Mouse (Mus musculus): ENCODE data around the gene Tspan12. TPM values are rescaled to one million over a fixed set of nuclear protein-coding genes. Genes with fewer than 3 reads are reported as not detected.
"Not testable (repeated sequence)": the region's sequence is repeated elsewhere in the genome, so short reads cannot be mapped to it uniquely, and the experiment has no call there.

The Tspan12 gene
- polyA plus RNA-seq (2012; rRNA removed): 2.0 and 3.0 TPM in 2 replicates

DNA sequence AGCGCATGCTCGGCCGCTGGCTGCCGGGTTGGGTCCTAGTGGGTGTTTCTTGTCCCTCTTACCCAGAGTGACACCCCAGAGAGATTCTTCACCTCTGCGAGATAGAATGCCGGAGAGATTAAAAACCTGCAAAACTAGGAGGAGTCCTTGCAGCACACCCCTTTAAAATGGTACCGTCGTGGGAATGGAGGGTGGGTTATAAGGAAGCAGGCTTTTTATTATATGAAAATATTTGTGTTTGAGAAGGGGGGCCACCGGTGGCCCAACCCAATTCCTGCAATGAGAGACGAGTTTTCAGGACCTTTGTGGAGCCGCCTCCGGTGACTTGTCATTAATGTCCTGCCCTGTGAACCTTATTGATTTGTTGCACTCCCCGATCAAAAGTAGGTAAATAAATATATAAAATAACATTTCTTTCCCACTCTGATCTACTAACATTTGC, at the start of gene Tspan12:
TSS of gene Tspan12 (minus strand) at position 172 of the 442 bp plus-strand sequence.
- H3K36me3 ChIP-seq (ENCODE audit: control insufficient read depth, insufficient read depth, low read length): no peaks in the 10 kb centered on the region
- no peaks in the 10 kb centered on the region for H3K4me1 ChIP-seq (replicated peaks; ENCODE audit: control insufficient read depth, insufficient read depth, low read length)
- no peak for DNase-seq
- H3K27ac ChIP-seq (ENCODE audit: control insufficient read depth, insufficient read depth, low read length): no peak within 1 kb of the TSS
- no peak within 1 kb of the TSS for H3K4me3 ChIP-seq (ENCODE audit: control insufficient read depth, insufficient read depth, low read length)
- H3K27me3 ChIP-seq (ENCODE audit: control insufficient read depth, insufficient read depth, low read length): no peaks in the 10 kb centered on the region; the same call in 1 of the 2 replicates
- TF ChIP-seq POLR2A (IDR thresholded peaks at IDR 0.05; ENCODE audit: control insufficient read depth, extremely low read depth, insufficient read depth, low read length, poor library complexity): no peak
- no peak for TF ChIP-seq CTCF (IDR thresholded peaks at IDR 0.05; ENCODE audit: borderline replicate concordance, control insufficient read depth, extremely low read depth, insufficient read depth, low read length, poor library complexity)
- 9% methylated on average over 13 of the region's 13 CpGs for WGBS

GRCm38 (mm10) chr6:21894451-21894850, 42.1 kb upstream of the Tspan12 start:
- DNase-seq: no peak
- WGBS: 80% methylated on average over 7 of the region's 7 CpGs
- no peak overlapping the region for H3K4me3 ChIP-seq (ENCODE audit: control insufficient read depth, insufficient read depth, low read length)
- H3K36me3 ChIP-seq (ENCODE audit: control insufficient read depth, insufficient read depth, low read length): no peaks in the 10 kb centered on the region
- no peaks in the 10 kb centered on the region for H3K27me3 ChIP-seq (ENCODE audit: control insufficient read depth, insufficient read depth, low read length)
- H3K4me1 ChIP-seq (replicated peaks; ENCODE audit: control insufficient read depth, insufficient read depth, low read length): no peaks in the 10 kb centered on the region
- no peak overlapping the region for H3K27ac ChIP-seq (ENCODE audit: control insufficient read depth, insufficient read depth, low read length)
- TF ChIP-seq POLR2A (IDR thresholded peaks at IDR 0.05; ENCODE audit: control insufficient read depth, extremely low read depth, insufficient read depth, low read length, poor library complexity) (no peak), CTCF (IDR thresholded peaks at IDR 0.05; ENCODE audit: borderline replicate concordance, control insufficient read depth, extremely low read depth, insufficient read depth, low read length, poor library complexity) (no peak)

DNA sequence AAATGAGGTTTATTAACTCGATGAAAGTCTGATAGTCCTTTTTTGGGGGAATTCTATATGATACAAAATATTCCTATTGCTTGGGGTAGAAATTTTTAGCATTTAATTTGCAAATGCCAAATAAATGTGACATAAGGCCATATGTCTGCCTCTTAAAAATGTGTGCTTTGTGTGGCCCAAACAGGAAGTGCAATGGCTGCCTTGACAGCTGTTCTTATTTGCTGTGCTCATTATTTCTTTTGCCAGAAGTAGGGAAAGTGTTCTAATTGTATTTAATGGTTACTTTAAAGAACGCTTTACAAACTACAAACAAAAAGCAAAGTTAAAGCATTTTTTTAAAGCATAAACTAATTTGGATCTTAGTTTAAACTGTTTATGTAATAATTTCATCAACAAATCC, 36.8 kb upstream of the Tspan12 start:
- no peak for DNase-seq
- TF ChIP-seq POLR2A (IDR thresholded peaks at IDR 0.05; ENCODE audit: control insufficient read depth, extremely low read depth, insufficient read depth, low read length, poor library complexity) (no peak), CTCF (IDR thresholded peaks at IDR 0.05; ENCODE audit: borderline replicate concordance, control insufficient read depth, extremely low read depth, insufficient read depth, low read length, poor library complexity) (no peak)
- Histone ChIP-seq H3K27ac (ENCODE audit: control insufficient read depth, insufficient read depth, low read length) (no peak overlapping the region), H3K36me3 (ENCODE audit: control insufficient read depth, insufficient read depth, low read length) (no peaks in the 10 kb centered on the region), H3K4me1 (replicated peaks; ENCODE audit: control insufficient read depth, insufficient read depth, low read length) (no peaks in the 10 kb centered on the region), H3K27me3 (ENCODE audit: control insufficient read depth, insufficient read depth, low read length) (no peaks in the 10 kb centered on the region), H3K4me3 (ENCODE audit: control insufficient read depth, insufficient read depth, low read length) (no peak overlapping the region)
- whole genome bisulfite sequencing: 88% methylated on average over 2 of the region's 2 CpGs

GRCm38 (mm10) chr6:21887971-21888370, 35.7 kb upstream of the Tspan12 start:
- H3K27me3 ChIP-seq (ENCODE audit: control insufficient read depth, insufficient read depth, low read length); H3K4me3 ChIP-seq (ENCODE audit: control insufficient read depth, insufficient read depth, low read length); H3K27ac ChIP-seq (ENCODE audit: control insufficient read depth, insufficient read depth, low read length); H3K4me1 ChIP-seq (replicated peaks; ENCODE audit: control insufficient read depth, insufficient read depth, low read length); DNase-seq; H3K36me3 ChIP-seq (ENCODE audit: control insufficient read depth, insufficient read depth, low read length): not testable (repeated sequence)

DNA sequence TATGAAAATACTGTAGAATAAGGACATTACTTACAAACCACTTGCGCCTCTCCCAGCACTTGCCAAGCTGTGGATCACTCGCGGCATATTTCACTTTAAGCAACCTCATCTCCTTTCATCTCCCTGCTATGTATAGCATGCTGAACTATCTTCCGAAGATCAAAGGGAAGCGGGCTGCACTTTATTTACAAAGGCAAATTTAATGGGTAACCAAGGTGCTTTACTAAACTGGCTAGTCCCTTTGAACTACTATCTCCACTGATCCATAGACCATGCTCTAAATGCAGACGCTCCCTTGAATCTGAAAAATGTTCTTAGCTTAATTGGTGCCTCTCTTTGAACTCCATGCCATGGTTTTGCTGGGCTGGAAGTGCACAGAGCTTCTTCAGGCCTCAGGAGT, 27.2 kb upstream of the Tspan12 start:
- 75% methylated on average over 6 of the region's 6 CpGs for WGBS
- TF ChIP-seq POLR2A (IDR thresholded peaks at IDR 0.05; ENCODE audit: control insufficient read depth, extremely low read depth, insufficient read depth, low read length, poor library complexity) (no peak), CTCF (IDR thresholded peaks at IDR 0.05; ENCODE audit: borderline replicate concordance, control insufficient read depth, extremely low read depth, insufficient read depth, low read length, poor library complexity) (no peak)
- Histone ChIP-seq H3K4me1 (replicated peaks; ENCODE audit: control insufficient read depth, insufficient read depth, low read length) (no peaks in the 10 kb centered on the region), H3K27ac (ENCODE audit: control insufficient read depth, insufficient read depth, low read length) (no peak overlapping the region), H3K27me3 (ENCODE audit: control insufficient read depth, insufficient read depth, low read length) (no peaks in the 10 kb centered on the region), H3K4me3 (ENCODE audit: control insufficient read depth, insufficient read depth, low read length) (no peak overlapping the region), H3K36me3 (ENCODE audit: control insufficient read depth, insufficient read depth, low read length) (no peaks in the 10 kb centered on the region)
- no peak for DNase-seq

- 63% methylated on average over 1 of the region's 1 CpGs for WGBS
- no peak for TF ChIP-seq POLR2A (IDR thresholded peaks at IDR 0.05; ENCODE audit: control insufficient read depth, extremely low read depth, insufficient read depth, low read length, poor library complexity)
- TF ChIP-seq CTCF (IDR thresholded peaks at IDR 0.05; ENCODE audit: borderline replicate concordance, control insufficient read depth, extremely low read depth, insufficient read depth, low read length, poor library complexity): no peak
- no peak for DNase-seq
- H3K27ac ChIP-seq (ENCODE audit: control insufficient read depth, insufficient read depth, low read length): no peak overlapping the region
- H3K4me1 ChIP-seq (replicated peaks; ENCODE audit: control insufficient read depth, insufficient read depth, low read length): no peaks in the 10 kb centered on the region
- no peak overlapping the region for H3K4me3 ChIP-seq (ENCODE audit: control insufficient read depth, insufficient read depth, low read length)
- no peaks in the 10 kb centered on the region for H3K36me3 ChIP-seq (ENCODE audit: control insufficient read depth, insufficient read depth, low read length)
- H3K27me3 ChIP-seq (ENCODE audit: control insufficient read depth, insufficient read depth, low read length): no peaks in the 10 kb centered on the region
Measured at GRCm38 (mm10) chr6:21867310-21867709, 15.0 kb upstream of the Tspan12 start.

DNA sequence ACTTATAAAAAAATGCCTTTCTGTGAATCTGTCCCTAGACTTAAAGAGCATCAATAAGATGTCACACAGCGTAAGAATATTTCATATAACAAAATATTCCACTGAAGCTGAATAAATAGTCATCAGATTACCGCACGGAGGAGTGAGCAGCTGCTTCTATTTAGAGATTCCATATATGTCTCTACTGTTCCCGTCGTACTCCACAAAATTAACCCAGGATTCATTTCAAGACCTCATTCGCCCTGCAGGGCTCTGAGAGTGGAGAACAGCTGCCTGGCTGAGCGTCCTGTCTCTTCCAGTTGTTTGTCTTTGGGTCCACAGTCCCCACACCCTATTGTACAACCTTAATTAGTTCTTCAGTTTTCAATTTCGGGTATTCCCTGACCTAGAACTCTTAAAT, 11.9 kb upstream of the Tspan12 start:
- H3K4me3 ChIP-seq (ENCODE audit: control insufficient read depth, insufficient read depth, low read length): no peak overlapping the region
- H3K27ac ChIP-seq (ENCODE audit: control insufficient read depth, insufficient read depth, low read length): no peak overlapping the region
- H3K4me1 ChIP-seq (replicated peaks; ENCODE audit: control insufficient read depth, insufficient read depth, low read length): no peaks in the 10 kb centered on the region
- WGBS: 86% methylated on average over 8 of the region's 8 CpGs
- no peaks in the 10 kb centered on the region for H3K36me3 ChIP-seq (ENCODE audit: control insufficient read depth, insufficient read depth, low read length)
- DNase-seq: no peak
- H3K27me3 ChIP-seq (ENCODE audit: control insufficient read depth, insufficient read depth, low read length): no peaks in the 10 kb centered on the region
- TF ChIP-seq CTCF (IDR thresholded peaks at IDR 0.05; ENCODE audit: borderline replicate concordance, control insufficient read depth, extremely low read depth, insufficient read depth, low read length, poor library complexity) (no peak), POLR2A (IDR thresholded peaks at IDR 0.05; ENCODE audit: control insufficient read depth, extremely low read depth, insufficient read depth, low read length, poor library complexity) (no peak)
